Mouse (Mus musculus): ENCODE results near the gene Mllt6. TPM values are rescaled to one million over a fixed set of nuclear protein-coding genes. Genes with fewer than 3 reads are reported as not detected.

Mllt6 gene
- polyA plus RNA-seq, 1 experiment from 2014 or later: 3.4 TPM

DNA sequence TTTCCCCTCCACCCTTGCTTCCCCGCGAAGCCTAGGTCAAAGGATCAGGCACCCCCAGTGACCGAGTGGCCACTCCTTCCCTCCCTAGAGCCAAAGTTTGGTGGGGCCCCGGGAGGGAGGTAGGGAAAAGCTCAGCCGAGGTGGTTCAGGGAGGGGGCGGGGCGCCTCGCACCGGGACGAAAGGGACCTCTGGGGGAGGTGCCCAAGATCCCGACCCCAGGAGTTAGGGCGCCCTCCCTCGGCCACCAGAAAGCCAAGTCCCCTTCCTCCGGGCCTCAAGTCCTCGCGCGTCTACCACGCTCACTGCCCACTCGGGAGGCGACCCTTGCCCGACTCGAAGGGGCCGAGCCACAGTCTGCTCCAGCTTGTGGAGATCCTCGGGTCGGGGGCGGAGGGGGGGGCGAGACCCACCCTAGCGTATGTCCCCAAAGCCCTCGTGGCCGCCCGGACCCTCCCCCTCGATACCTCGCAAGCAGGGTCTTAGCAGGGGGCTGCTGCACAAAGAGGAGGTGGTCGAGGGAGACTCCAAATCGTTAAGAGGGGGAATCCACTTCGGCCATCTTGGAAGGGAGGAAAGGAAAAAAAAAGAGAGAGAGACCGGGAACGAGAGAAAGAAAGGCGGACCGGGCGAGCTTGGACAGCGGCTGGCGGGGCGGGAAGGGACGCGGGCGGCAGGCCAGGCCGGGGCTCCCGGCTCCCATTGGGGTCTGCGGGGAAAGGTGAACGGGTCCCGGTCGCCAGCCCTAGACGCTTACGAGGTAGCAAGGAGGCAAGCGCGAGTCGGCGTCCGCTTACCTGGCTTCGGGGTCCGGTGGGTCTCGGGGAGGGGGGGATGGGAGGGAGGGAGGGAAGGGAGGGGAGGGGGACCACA lies 35.8 kb downstream of the Mllt6 start:
- H3K4me3 ChIP-seq (ENCODE audit: low read depth, low read length): peak overlapping the region; percentile 76
- ATAC-seq (replicated peaks; ENCODE audit: low FRiP score): peak; percentile 8
- H3K36me3 ChIP-seq (ENCODE audit: control insufficient read depth, insufficient read depth, low read length): no peaks in the 10 kb centered on the region
- no peaks in the 10 kb centered on the region for H3K27me3 ChIP-seq (ENCODE audit: control insufficient read depth, insufficient read depth, low read length)
- H3K4me2 ChIP-seq (ENCODE audit: low read depth, low read length, severe bottlenecking): peak overlapping the region; percentile 86
- under 1% methylated on average over 61 of the region's 63 CpGs for WGBS
- peaks cover 39% of the 10 kb centered on the region for H3K4me1 ChIP-seq (replicated peaks; ENCODE audit: control insufficient read depth, insufficient read depth, low read length)
- H3K9ac ChIP-seq (ENCODE audit: low read length): peak overlapping the region; percentile 92
- no peaks in the 10 kb centered on the region for H3K9me3 ChIP-seq (ENCODE audit: control insufficient read depth, low read length)
- H3K27ac ChIP-seq (ENCODE audit: low read depth, low read length): peak overlapping the region; percentile 98
- peak; percentile 90 for DNase-seq (ENCODE audit: low spot score)

DNA sequence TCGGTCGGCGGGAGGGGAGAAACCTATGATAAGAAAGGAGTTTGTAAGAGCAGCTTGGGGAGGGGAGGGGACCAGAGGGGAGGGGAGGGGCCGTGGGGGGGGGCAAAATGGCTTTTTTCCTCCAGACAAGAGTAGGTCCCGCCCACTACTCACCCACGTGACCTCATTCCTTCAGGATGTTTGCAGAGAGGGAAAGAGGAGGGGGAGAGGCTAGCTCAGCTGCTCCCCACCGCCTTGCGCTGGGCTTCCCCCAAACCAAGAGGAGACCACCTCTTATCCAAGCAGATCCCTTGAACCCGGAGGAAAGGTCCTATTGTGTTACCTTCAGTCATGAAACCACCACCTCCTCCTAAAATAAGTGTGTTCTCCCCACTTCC lies 36.4 kb downstream of the Mllt6 start:
- H3K9me3 ChIP-seq (ENCODE audit: control insufficient read depth, low read length): no peaks in the 10 kb centered on the region
- H3K4me3 ChIP-seq (ENCODE audit: low read depth, low read length): peak overlapping the region; percentile 76
- peak overlapping the region; percentile 92 for H3K9ac ChIP-seq (ENCODE audit: low read length)
- DNase-seq (ENCODE audit: low spot score): peak; percentile 96
- H3K27ac ChIP-seq (ENCODE audit: low read depth, low read length): peak overlapping the region; percentile 98
- WGBS: 0% methylated on average over 6 of the region's 9 CpGs
- ATAC-seq (replicated peaks; ENCODE audit: low FRiP score): peak; percentile 61
- no peaks in the 10 kb centered on the region for H3K36me3 ChIP-seq (ENCODE audit: control insufficient read depth, insufficient read depth, low read length)
- peaks cover 45% of the 10 kb centered on the region for H3K4me1 ChIP-seq (replicated peaks; ENCODE audit: control insufficient read depth, insufficient read depth, low read length)
- peak overlapping the region; percentile 86 for H3K4me2 ChIP-seq (ENCODE audit: low read depth, low read length, severe bottlenecking)
- no peaks in the 10 kb centered on the region for H3K27me3 ChIP-seq (ENCODE audit: control insufficient read depth, insufficient read depth, low read length)

DNA sequence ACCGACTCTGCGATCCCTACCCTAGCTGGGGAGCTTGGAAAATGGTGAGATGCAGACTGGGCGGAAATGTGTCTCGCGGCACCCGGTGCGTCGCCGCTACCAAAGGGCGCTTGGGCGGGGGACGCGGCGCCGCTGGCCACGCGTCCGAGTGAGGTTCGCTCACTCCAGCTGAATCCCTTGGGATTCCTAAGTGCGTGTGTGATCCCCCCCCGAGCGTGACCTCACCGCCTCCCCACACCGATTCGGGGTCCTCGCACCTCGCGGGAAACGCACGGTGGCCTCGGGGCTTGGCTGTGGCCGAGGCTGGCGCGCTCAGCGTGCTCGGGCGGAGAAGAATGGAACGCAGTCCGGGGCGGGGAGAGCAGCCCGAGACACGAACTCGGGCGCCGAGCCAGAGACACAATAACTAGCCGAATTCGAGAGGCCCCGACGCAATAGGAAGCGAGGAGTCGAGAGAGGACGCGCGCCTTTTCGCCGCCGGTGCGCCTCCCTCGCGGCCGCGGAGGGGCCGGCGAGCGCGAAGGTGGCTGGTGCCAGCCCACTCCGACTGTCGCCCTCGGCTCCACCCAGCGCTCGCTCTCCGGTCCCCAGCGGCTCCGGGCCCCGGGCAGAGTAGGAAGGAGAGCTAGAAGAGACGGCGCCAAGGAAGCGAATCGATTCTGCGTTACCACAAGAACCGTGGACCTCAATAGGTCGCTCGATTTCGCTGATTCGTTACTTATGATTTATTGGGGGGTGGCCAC lies 37.0 kb downstream of the Mllt6 start, which contains the start of gene Pcgf2:
Pcgf2 (minus strand) TSS at position 495 of the 743 bp plus-strand sequence.
- Histone ChIP-seq H3K4me2 (ENCODE audit: low read depth, low read length, severe bottlenecking) (peak within 1 kb of the TSS; percentile 86), H3K4me3 (ENCODE audit: low read depth, low read length) (peak within 1 kb of the TSS; percentile 76), H3K9me3 (ENCODE audit: control insufficient read depth, low read length) (no peaks in the 10 kb centered on the region), H3K27ac (ENCODE audit: low read depth, low read length) (peak within 1 kb of the TSS; percentile 98), H3K27me3 (ENCODE audit: control insufficient read depth, insufficient read depth, low read length) (no peaks in the 10 kb centered on the region), H3K36me3 (ENCODE audit: control insufficient read depth, insufficient read depth, low read length) (no peaks in the 10 kb centered on the region), H3K4me1 (replicated peaks; ENCODE audit: control insufficient read depth, insufficient read depth, low read length) (peaks cover 40% of the 10 kb centered on the region), H3K9ac (ENCODE audit: low read length) (peak within 1 kb of the TSS; percentile 92)
- ATAC-seq (replicated peaks; ENCODE audit: low FRiP score) (peak; percentile 11), DNase-seq (ENCODE audit: low spot score) (peak; percentile 89)
- WGBS: under 1% methylated on average over 76 of the region's 85 CpGs

DNA sequence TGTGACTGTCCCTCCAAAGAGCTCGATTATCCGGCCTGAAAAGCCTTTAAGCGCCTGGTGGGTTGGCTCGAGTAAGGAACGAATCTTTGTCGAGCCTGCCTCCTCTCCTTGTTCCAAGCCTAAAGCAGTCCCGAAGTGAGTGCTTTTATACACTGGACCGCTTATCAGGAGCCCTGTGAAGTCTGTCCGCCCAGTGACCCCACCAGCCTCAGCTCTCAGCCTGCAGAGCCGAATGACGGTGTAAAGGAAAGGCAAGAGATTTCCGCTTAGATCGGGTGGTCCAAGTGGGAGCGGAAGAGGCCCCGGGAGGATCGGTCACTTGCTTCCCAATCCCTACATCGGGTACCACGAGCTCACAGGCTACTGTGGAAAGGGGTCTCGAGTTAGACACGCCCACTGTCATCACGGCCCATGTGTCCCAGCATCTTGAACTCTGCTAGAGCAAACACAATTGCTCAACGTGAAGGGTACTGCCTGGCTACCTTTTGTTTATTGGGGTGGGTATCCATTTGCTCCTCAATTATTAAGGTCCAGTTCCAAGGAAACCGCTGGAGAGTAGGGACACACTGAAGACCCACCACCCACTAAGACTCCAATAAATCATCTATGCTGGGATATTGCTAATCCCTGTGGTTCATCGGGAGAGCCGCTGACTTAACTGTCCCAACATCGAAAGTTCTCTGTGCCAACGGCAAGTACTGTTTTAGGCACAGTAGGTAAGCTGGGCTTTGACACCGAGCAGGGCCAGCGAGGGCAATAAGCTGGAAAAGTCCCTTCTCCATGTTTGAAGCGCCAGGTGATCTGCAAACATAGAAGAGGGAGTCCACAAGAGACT lies 37.7 kb downstream of the Mllt6 start:
- Histone ChIP-seq H3K4me2 (ENCODE audit: low read depth, low read length, severe bottlenecking) (peak overlapping the region; percentile 86), H3K9me3 (ENCODE audit: control insufficient read depth, low read length) (no peaks in the 10 kb centered on the region), H3K27me3 (ENCODE audit: control insufficient read depth, insufficient read depth, low read length) (no peaks in the 10 kb centered on the region), H3K36me3 (ENCODE audit: control insufficient read depth, insufficient read depth, low read length) (no peaks in the 10 kb centered on the region), H3K9ac (ENCODE audit: low read length) (peak overlapping the region; percentile 86), H3K4me1 (replicated peaks; ENCODE audit: control insufficient read depth, insufficient read depth, low read length) (peaks cover 32% of the 10 kb centered on the region), H3K4me3 (ENCODE audit: low read depth, low read length) (peak overlapping the region; percentile 76), H3K27ac (ENCODE audit: low read depth, low read length) (peak overlapping the region; percentile 98)
- 17% methylated on average over 30 of the region's 30 CpGs for WGBS
- DNase-seq (ENCODE audit: low spot score): no peak
- ATAC-seq (replicated peaks; ENCODE audit: low FRiP score): no peak

DNA sequence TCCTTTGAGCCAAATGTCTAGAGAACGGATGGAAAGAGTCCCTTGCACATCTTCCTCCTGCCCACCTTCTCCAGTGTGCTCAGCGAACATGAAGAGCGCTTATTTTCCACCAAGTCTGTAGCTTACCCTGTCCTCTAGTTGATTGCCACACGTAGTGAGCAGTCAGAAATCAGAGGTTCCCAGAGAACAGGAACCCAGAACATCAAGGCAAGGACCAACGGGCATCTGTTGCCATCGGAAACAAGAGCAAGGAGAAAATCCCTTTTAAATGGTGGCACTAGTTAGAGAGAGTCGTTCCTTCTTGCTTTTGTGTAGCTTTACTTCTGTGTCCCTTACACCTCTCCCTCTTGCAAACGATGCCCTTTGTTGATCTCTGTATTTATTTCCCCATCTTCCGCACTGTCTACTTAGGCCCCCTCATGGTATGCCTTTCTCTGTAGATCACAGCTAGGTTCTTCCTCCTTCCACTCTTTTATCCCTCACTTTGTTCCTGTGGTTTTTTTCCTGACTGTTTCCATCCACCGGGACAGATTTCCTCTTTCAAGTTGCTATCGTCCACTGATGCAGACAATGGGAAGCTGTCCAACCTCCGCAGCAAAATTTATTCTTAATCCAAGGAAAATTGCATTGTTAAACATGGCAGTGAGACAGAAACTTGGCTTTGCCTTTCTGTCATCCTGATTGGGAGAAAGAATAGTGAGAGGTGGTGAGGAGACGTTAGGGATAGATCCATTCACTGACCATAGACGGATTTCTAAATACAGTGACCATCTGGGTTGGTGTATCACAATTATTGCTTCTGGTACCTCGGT lies 38.6 kb downstream of the Mllt6 start:
- Histone ChIP-seq H3K4me2 (ENCODE audit: low read depth, low read length, severe bottlenecking) (peak overlapping the region; percentile 86), H3K4me3 (ENCODE audit: low read depth, low read length) (peak overlapping the region; percentile 82; the same call in 1 of the 2 replicates), H3K27ac (ENCODE audit: low read depth, low read length) (no peak overlapping the region), H3K4me1 (replicated peaks; ENCODE audit: control insufficient read depth, insufficient read depth, low read length) (peaks cover 24% of the 10 kb centered on the region), H3K9ac (ENCODE audit: low read length) (no peak overlapping the region), H3K27me3 (ENCODE audit: control insufficient read depth, insufficient read depth, low read length) (no peaks in the 10 kb centered on the region), H3K9me3 (ENCODE audit: control insufficient read depth, low read length) (no peaks in the 10 kb centered on the region), H3K36me3 (ENCODE audit: control insufficient read depth, insufficient read depth, low read length) (no peaks in the 10 kb centered on the region)
- WGBS: 51% methylated on average over 15 of the region's 15 CpGs
- ATAC-seq (replicated peaks; ENCODE audit: low FRiP score) (no peak), DNase-seq (ENCODE audit: low spot score) (no peak)

DNA sequence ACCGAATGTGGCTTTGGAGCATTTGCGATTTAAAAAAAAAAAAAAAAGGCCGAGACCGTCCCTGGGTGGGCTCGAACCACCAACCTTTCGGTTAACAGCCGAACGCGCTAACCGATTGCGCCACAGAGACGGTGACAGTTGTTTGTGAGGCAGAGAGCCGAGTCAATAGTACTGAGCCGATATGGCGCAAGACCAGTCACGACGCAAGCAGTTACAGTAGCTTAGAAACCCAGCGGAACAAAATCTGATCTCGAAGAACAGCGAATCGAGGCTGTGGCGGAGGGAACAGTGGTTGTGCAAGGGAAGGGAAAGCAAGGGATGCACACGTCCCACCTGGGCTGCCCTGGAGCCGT lies 39.2 kb downstream of the Mllt6 start:
- ATAC-seq (replicated peaks; ENCODE audit: low FRiP score) (no peak), DNase-seq (ENCODE audit: low spot score) (peak; percentile 93)
- Histone ChIP-seq H3K9ac (ENCODE audit: low read length) (peak overlapping the region; percentile 66), H3K4me2 (ENCODE audit: low read depth, low read length, severe bottlenecking) (peak overlapping the region; percentile 79), H3K36me3 (ENCODE audit: control insufficient read depth, insufficient read depth, low read length) (peaks cover 4% of the 10 kb centered on the region; the same call in 1 of the 2 replicates), H3K4me1 (replicated peaks; ENCODE audit: control insufficient read depth, insufficient read depth, low read length) (peaks cover 23% of the 10 kb centered on the region), H3K27ac (ENCODE audit: low read depth, low read length) (peak overlapping the region; percentile 72; the same call in 1 of the 2 replicates), H3K4me3 (ENCODE audit: low read depth, low read length) (peak overlapping the region; percentile 82), H3K27me3 (ENCODE audit: control insufficient read depth, insufficient read depth, low read length) (no peaks in the 10 kb centered on the region), H3K9me3 (ENCODE audit: control insufficient read depth, low read length) (no peaks in the 10 kb centered on the region)
- WGBS: under 1% methylated on average over 24 of the region's 24 CpGs

DNA sequence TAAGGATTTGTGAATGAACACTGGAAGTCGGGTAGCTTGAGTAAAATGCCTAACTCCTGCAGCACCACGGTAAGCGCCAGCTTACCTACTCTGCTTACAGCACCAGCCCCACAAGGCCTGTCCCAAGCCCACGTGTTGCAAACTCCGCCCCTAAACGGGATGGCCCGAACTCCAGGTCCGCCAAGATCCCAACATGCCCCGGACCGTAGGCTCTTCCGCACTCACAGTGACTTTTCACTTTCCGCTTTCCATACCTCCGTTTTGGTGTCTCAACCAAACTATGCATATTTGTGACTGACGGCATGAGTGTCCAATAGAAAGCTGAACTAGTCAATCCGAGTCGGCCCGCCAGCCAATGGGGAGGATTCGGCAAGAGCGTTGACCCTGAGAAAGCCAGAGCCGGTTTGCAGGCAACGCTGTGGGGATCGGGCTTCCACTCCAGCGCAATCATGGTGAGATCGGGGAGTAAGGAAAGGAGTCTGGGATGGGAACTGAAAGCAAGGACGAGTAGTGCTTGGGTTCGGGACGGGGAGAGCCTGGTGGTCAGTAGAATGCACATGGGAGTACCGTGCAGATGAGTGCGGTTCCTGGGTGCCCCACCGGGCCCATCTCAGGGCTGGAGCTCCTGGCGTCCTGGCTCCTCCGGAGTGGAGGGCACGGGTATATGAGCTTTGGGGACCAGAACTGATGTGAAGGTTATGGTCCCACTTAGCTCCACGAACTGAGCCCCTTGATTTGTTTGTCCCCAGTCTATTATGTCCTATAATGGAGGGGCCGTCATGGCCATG lies 40.0 kb downstream of the Mllt6 start, which contains the start of gene Psmb3:
Psmb3 (plus strand) TSS at position 361 of the 788 bp plus-strand sequence.
- no peaks in the 10 kb centered on the region for H3K27me3 ChIP-seq (ENCODE audit: control insufficient read depth, insufficient read depth, low read length)
- WGBS: under 1% methylated on average over 35 of the region's 35 CpGs
- H3K4me1 ChIP-seq (replicated peaks; ENCODE audit: control insufficient read depth, insufficient read depth, low read length): peaks cover 18% of the 10 kb centered on the region
- peaks cover 4% of the 10 kb centered on the region; the same call in 1 of the 2 replicates for H3K36me3 ChIP-seq (ENCODE audit: control insufficient read depth, insufficient read depth, low read length)
- peak within 1 kb of the TSS; percentile 79 for H3K4me2 ChIP-seq (ENCODE audit: low read depth, low read length, severe bottlenecking)
- peak within 1 kb of the TSS; percentile 82 for H3K4me3 ChIP-seq (ENCODE audit: low read depth, low read length)
- DNase-seq (ENCODE audit: low spot score) (peak; percentile 96), ATAC-seq (replicated peaks; ENCODE audit: low FRiP score) (peak; percentile 86)
- no peaks in the 10 kb centered on the region for H3K9me3 ChIP-seq (ENCODE audit: control insufficient read depth, low read length)
- H3K9ac ChIP-seq (ENCODE audit: low read length): peak within 1 kb of the TSS; percentile 81
- peak within 1 kb of the TSS; percentile 72; the same call in 1 of the 2 replicates for H3K27ac ChIP-seq (ENCODE audit: low read depth, low read length)
